Mouse (Mus musculus) left cerebral cortex, adult 11 months (tissue): Measurements from ENCODE around the gene Bcl6.

Experiments
- DNase-seq: peaks from one replicate; pipeline ENCODE4 v3.0.0; 2022; ENCODE audit warnings: low spot score

The Bcl6 gene

GRCm38 (mm10) chr16:23921697-23922096, 67.0 kb downstream of the Bcl6 start:
- no peak for DNase-seq

- DNase-seq, result no peak
Measured at GRCm38 (mm10) chr16:23919418-23919817, 69.2 kb downstream of the Bcl6 start.
